Mouse (Mus musculus) adrenal gland, postnatal 36 days (tissue): Measurements from ENCODE around the gene Iqsec1. TPM values are rescaled to one million over a fixed set of nuclear protein-coding genes. Genes with fewer than 3 reads are reported as not detected.

Experiments used
- DNase-seq, 2 experiments: peaks; one replicate each; pipeline ENCODE4 v3.0.0; 2021; ENCODE audit warnings: mixed read lengths in 1 of 2
- total RNA-seq, 2 experiments: library from RNA; stranded (reverse); gene quantifications; 2 replicates each; pipeline ENCODE4 v1.2.3; 2021

Gene Iqsec1
- total RNA-seq, 2 experiments from 2014 or later: 96.2 to 114 TPM

GRCm38 (mm10) chr6:90969341-90969871 is 19.1 kb downstream of the Iqsec1 start:
- DNase-seq: peak; percentile 17 to 35

GRCm38 (mm10) chr6:90953349-90953748 is 35.1 kb downstream of the Iqsec1 start:
- no peak for DNase-seq

GRCm38 (mm10) chr6:90950936-90951335 is 37.5 kb downstream of the Iqsec1 start:
- no peak for DNase-seq

- DNase-seq: no peak
Observed at GRCm38 (mm10) chr6:90948097-90948496, 40.4 kb downstream of the Iqsec1 start.

GRCm38 (mm10) chr6:90945560-90946230 is 42.8 kb downstream of the Iqsec1 start:
- peak; percentile 13 to 37 for DNase-seq

- DNase-seq: peak; percentile 52 to 60
Observed at GRCm38 (mm10) chr6:90941257-90941656, 47.2 kb downstream of the Iqsec1 start.

- DNase-seq: no peak
Observed at GRCm38 (mm10) chr6:90933656-90934055, 54.8 kb downstream of the Iqsec1 start.

GRCm38 (mm10) chr6:90928806-90929205 is 59.7 kb downstream of the Iqsec1 start:
- no peak for DNase-seq

- no peak for DNase-seq
Observed at GRCm38 (mm10) chr6:90925472-90925871, 63.0 kb downstream of the Iqsec1 start.

- DNase-seq: no peak
Observed at GRCm38 (mm10) chr6:90924796-90925195, 63.7 kb downstream of the Iqsec1 start.

- DNase-seq: no peak
Observed at GRCm38 (mm10) chr6:90924379-90924778, 64.1 kb downstream of the Iqsec1 start.

GRCm38 (mm10) chr6:90921259-90921946 is 67.1 kb downstream of the Iqsec1 start:
- DNase-seq: no peak

GRCm38 (mm10) chr6:90920510-90921220 is 67.8 kb downstream of the Iqsec1 start:
- no peak for DNase-seq

GRCm38 (mm10) chr6:90919636-90920420 is 68.7 kb downstream of the Iqsec1 start:
- DNase-seq: no peak

GRCm38 (mm10) chr6:90915585-90915984 is 72.9 kb downstream of the Iqsec1 start:
- DNase-seq: no peak

GRCm38 (mm10) chr6:90913771-90914170 is 74.7 kb downstream of the Iqsec1 start:
- no peak for DNase-seq

- no peak for DNase-seq
Observed at GRCm38 (mm10) chr6:90912768-90913167, 75.7 kb downstream of the Iqsec1 start.

- no peak for DNase-seq
Observed at GRCm38 (mm10) chr6:90904143-90904542, 84.3 kb downstream of the Iqsec1 start.

- no peak for DNase-seq
Observed at GRCm38 (mm10) chr6:90900302-90900701, 88.2 kb downstream of the Iqsec1 start.

GRCm38 (mm10) chr6:90899266-90899665 is 89.2 kb downstream of the Iqsec1 start:
- no peak for DNase-seq

- no peak for DNase-seq
Observed at GRCm38 (mm10) chr6:90898107-90898506, 90.4 kb downstream of the Iqsec1 start.

GRCm38 (mm10) chr6:90892401-90892800 is 96.1 kb downstream of the Iqsec1 start:
- DNase-seq: no peak
